Mouse (Mus musculus): Measurements from ENCODE around the gene Actr8. TPM values are rescaled to one million over a fixed set of nuclear protein-coding genes. Genes with fewer than 3 reads are reported as not detected.

Gene Actr8
- total and polyA plus RNA-seq, 3 experiments, result 14.5 to 39.9 (median 36.8) TPM

DNA sequence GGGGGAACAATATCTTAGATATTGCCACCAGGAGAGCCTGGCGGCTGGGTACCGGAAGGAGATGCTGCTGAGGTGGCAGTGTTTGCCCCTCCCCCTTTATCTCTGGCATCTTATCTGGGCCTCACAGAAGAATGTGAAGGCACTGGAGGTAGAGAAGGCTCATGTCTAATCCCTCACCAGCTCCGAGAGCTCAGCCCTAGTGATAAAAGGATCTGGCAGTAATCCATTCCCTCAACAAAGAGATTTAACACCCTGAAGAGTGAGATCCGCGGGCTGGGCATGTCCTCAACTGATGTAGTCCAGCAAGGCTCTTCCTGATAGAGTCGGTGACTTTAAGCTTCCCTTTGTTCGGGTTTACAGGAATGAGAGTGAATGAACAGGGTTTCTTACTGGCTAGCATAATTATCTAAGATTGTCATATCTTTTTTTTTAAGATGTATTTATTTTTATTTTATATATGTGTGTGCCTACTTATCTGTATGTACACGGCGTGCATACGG is 37.8 kb upstream of the Actr8 start:
- intact Hi-C loops (cut with DNase I), result loop anchor here (5.0 kb wide), 1 partner anchor 498 kb away; no protein-coding TSS in a partner anchor
- no peaks in the 10 kb centered on the region for H3K27me3 ChIP-seq (ENCODE audit: control insufficient read depth, insufficient read depth, low read length)
- no peaks in the 10 kb centered on the region for H3K79me2 ChIP-seq (replicated peaks; ENCODE audit: control insufficient read depth, insufficient read depth, low read length)
- no peak for DNase-seq
- no peak overlapping the region for H3K27ac ChIP-seq
- no peak overlapping the region for H3K4me3 ChIP-seq
- no peak for TF ChIP-seq POLR2A (IDR thresholded peaks at IDR 0.05; ENCODE audit: insufficient read depth, low read depth, low read length)
- no peak for TF ChIP-seq CTCF (IDR thresholded peaks at IDR 0.05)
- TF ChIP-seq EP300 (IDR thresholded peaks at IDR 0.05; ENCODE audit: insufficient read depth, low read depth, low read length), result no peak
- 6% methylated on average over 10 of the region's 10 CpGs for WGBS
- H3K36me3 ChIP-seq (ENCODE audit: control insufficient read depth, insufficient read depth, low read length), result no peaks in the 10 kb centered on the region
- H3K4me1 ChIP-seq (ENCODE audit: control insufficient read depth, insufficient read depth, low read length), result no peaks in the 10 kb centered on the region
- no peak overlapping the region for H3K9ac ChIP-seq (ENCODE audit: low read depth, low read length)

DNA sequence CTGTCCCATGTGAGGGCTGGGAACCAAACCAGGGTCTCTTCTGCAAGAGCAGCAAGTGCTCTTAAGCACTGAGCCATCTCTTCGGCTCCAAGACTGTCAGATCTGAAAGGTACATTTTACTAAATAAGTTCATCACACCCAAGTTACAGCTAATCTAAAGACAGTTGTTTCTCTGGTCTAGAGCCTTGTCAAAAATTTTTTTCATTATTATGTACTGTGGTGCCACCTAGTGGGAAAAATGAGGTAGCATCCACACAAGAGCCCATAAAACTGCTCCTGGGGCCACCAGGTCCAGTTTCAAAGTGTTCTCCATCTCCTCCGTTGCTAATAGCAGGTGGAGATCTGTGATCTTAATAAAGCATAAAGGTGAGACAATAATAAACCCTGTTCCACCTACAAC is 37.3 kb upstream of the Actr8 start:
- Histone ChIP-seq H3K4me1 (ENCODE audit: control insufficient read depth, insufficient read depth, low read length) (no peaks in the 10 kb centered on the region), H3K27ac (no peak overlapping the region), H3K9ac (ENCODE audit: low read depth, low read length) (no peak overlapping the region), H3K79me2 (replicated peaks; ENCODE audit: control insufficient read depth, insufficient read depth, low read length) (no peaks in the 10 kb centered on the region), H3K4me3 (no peak overlapping the region), H3K27me3 (ENCODE audit: control insufficient read depth, insufficient read depth, low read length) (no peaks in the 10 kb centered on the region), H3K36me3 (ENCODE audit: control insufficient read depth, insufficient read depth, low read length) (no peaks in the 10 kb centered on the region)
- DNase-seq, result peak; percentile 21 to 26
- TF ChIP-seq CTCF (IDR thresholded peaks at IDR 0.05) (peak; percentile 88), POLR2A (IDR thresholded peaks at IDR 0.05; ENCODE audit: insufficient read depth, low read depth, low read length) (no peak)
- 13% methylated on average over 2 of the region's 2 CpGs for WGBS
- intact Hi-C loops (cut with DNase I), result loop anchor here (1.0 to 5.0 kb wide), 2 partner anchors 104 to 499 kb away; no protein-coding TSS in a partner anchor

DNA sequence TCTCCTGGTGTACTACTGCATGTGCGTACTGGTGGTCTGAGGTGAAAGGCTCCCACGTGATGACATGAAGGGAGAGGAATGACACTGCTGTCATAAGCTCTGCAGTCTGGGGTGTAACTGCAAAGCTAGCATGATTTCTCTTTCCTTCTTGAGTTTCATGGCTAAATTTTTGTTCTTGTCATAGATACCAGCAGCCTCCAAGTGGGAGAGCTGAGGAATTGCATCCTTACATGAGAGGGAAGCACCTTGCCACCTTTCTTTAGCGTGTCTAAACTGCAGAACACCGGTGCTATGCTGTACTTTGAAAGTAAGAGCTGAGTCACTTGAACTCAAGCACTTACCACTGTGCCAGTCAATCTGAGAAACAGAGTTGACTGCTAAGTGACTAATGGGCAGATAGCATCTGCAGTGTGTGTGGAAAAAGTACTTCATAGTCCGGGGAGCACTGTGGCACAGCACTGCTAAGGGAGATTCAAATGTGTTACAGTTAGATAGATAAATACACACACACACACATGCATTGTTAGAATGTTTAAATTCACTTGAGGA is 31.3 kb upstream of the Actr8 start:
- Histone ChIP-seq H3K4me1 (ENCODE audit: control insufficient read depth, insufficient read depth, low read length) (no peaks in the 10 kb centered on the region), H3K79me2 (replicated peaks; ENCODE audit: control insufficient read depth, insufficient read depth, low read length) (no peaks in the 10 kb centered on the region), H3K9ac (ENCODE audit: low read depth, low read length) (no peak overlapping the region), H3K4me3 (no peak overlapping the region), H3K27me3 (ENCODE audit: control insufficient read depth, insufficient read depth, low read length) (no peaks in the 10 kb centered on the region), H3K27ac (no peak overlapping the region), H3K36me3 (ENCODE audit: control insufficient read depth, insufficient read depth, low read length) (no peaks in the 10 kb centered on the region)
- intact Hi-C loops (cut with DNase I), result no loop called here
- 60% methylated on average over 5 of the region's 5 CpGs for WGBS
- no peak for DNase-seq
- TF ChIP-seq POLR2A (IDR thresholded peaks at IDR 0.05; ENCODE audit: insufficient read depth, low read depth, low read length) (no peak), CTCF (IDR thresholded peaks at IDR 0.05) (no peak), EP300 (IDR thresholded peaks at IDR 0.05; ENCODE audit: insufficient read depth, low read depth, low read length) (no peak)

DNA sequence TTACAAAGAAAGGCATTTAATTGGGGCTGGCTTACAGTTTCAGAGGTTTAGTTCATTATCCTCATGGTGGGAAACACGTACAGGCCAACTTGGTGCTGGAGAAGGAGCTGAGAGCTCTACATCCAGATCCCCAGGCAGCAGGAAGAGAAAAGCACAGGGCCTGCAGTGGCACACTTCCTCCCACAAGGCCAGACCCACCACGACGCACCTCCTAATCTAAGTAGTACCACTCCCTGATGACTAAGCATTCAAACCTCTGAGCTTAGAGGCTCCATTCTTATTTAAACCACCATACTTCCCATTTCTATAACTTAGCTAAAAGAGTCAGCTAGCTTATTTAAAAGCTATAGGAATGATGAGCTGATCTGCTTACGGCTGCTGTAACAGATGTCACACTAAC is 27.3 kb upstream of the Actr8 start:
- WGBS, result 54% methylated on average over 4 of the region's 4 CpGs
- H3K79me2 ChIP-seq (replicated peaks; ENCODE audit: control insufficient read depth, insufficient read depth, low read length), result no peaks in the 10 kb centered on the region
- intact Hi-C loops (cut with DNase I), result no loop called here
- no peak overlapping the region for H3K4me3 ChIP-seq
- H3K9ac ChIP-seq (ENCODE audit: low read depth, low read length), result no peak overlapping the region
- no peak for DNase-seq
- TF ChIP-seq CTCF (IDR thresholded peaks at IDR 0.05) (no peak), POLR2A (IDR thresholded peaks at IDR 0.05; ENCODE audit: insufficient read depth, low read depth, low read length) (no peak), EP300 (IDR thresholded peaks at IDR 0.05; ENCODE audit: insufficient read depth, low read depth, low read length) (no peak)
- H3K27me3 ChIP-seq (ENCODE audit: control insufficient read depth, insufficient read depth, low read length), result no peaks in the 10 kb centered on the region
- no peaks in the 10 kb centered on the region for H3K36me3 ChIP-seq (ENCODE audit: control insufficient read depth, insufficient read depth, low read length)
- H3K4me1 ChIP-seq (ENCODE audit: control insufficient read depth, insufficient read depth, low read length), result no peaks in the 10 kb centered on the region
- H3K27ac ChIP-seq, result no peak overlapping the region

DNA sequence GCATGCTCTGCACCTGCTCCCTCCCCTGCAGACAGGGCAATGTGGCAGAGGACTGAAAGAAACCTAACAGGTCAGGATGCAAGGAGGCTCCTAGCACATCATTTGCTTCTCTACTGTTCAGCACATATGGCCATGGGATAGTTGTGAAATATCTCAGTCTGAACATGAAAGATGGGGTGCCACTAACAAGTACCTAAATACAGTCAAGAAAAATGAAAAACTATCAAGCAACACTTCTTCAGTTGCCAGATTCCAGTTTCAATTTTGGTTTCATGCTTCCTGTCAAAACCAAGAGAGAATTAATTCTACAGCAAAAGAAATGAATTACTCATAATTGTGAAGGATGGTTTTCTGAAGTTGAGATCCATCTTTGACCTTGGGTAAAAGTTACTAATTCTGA is 20.7 kb upstream of the Actr8 start:
- Histone ChIP-seq H3K4me1 (ENCODE audit: control insufficient read depth, insufficient read depth, low read length) (no peaks in the 10 kb centered on the region), H3K79me2 (replicated peaks; ENCODE audit: control insufficient read depth, insufficient read depth, low read length) (no peaks in the 10 kb centered on the region), H3K27ac (no peak overlapping the region), H3K9ac (ENCODE audit: low read depth, low read length) (no peak overlapping the region), H3K36me3 (ENCODE audit: control insufficient read depth, insufficient read depth, low read length) (no peaks in the 10 kb centered on the region), H3K4me3 (no peak overlapping the region), H3K27me3 (ENCODE audit: control insufficient read depth, insufficient read depth, low read length) (no peaks in the 10 kb centered on the region)
- intact Hi-C loops (cut with DNase I), result no loop called here
- no peak for TF ChIP-seq CTCF (IDR thresholded peaks at IDR 0.05)
- no peak for TF ChIP-seq EP300 (IDR thresholded peaks at IDR 0.05; ENCODE audit: insufficient read depth, low read depth, low read length)
- no peak for TF ChIP-seq POLR2A (IDR thresholded peaks at IDR 0.05; ENCODE audit: insufficient read depth, low read depth, low read length)
- DNase-seq, result no peak

DNA sequence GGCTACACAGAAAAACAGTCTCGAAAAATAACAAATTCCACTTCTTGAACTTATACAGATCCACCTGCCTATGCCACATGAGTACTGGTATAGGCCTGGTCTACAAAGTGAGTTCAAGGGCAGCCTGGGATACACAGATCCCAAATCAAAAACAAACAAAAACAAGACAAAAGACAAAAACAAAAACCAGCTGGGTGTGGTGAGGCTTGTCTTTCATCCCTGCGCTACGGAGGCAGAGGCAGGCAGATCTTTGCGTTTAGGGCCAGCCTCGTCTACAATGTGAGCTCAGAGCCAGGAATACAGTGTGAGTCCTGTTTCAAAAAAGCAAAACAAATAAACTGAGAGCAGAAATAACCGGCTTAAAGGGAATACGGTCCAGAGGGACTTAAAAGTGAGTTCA is 10.5 kb upstream of the Actr8 start:
- peaks cover 15% of the 10 kb centered on the region for H3K36me3 ChIP-seq (ENCODE audit: control insufficient read depth, insufficient read depth, low read length)
- H3K4me1 ChIP-seq (ENCODE audit: control insufficient read depth, insufficient read depth, low read length), result peaks cover 4% of the 10 kb centered on the region
- H3K9ac ChIP-seq (ENCODE audit: low read depth, low read length), result peak overlapping the region; percentile 45
- WGBS, result 63% methylated on average over 7 of the region's 7 CpGs
- DNase-seq, result no peak
- H3K79me2 ChIP-seq (replicated peaks; ENCODE audit: control insufficient read depth, insufficient read depth, low read length), result no peaks in the 10 kb centered on the region; the same call in 1 of the 2 replicates
- H3K27me3 ChIP-seq (ENCODE audit: control insufficient read depth, insufficient read depth, low read length), result no peaks in the 10 kb centered on the region
- no peak for TF ChIP-seq POLR2A (IDR thresholded peaks at IDR 0.05; ENCODE audit: insufficient read depth, low read depth, low read length)
- no peak for TF ChIP-seq EP300 (IDR thresholded peaks at IDR 0.05; ENCODE audit: insufficient read depth, low read depth, low read length)
- no peak for TF ChIP-seq CTCF (IDR thresholded peaks at IDR 0.05)
- intact Hi-C loops (cut with DNase I), result loop anchor here (1.0 kb wide), 1 partner anchor 10 kb away; no protein-coding TSS in a partner anchor
- H3K4me3 ChIP-seq, result peak overlapping the region; percentile 94
- peak overlapping the region; percentile 68 for H3K27ac ChIP-seq

Data from heart, adult 2 months (tissue).